Mouse (Mus musculus) induced T-regulatory cell, adult 2 months (primary cell): ENCODE measurements around the gene Neu4.
"Not testable (repeated sequence)": the region's sequence is repeated elsewhere in the genome, so short reads cannot be mapped to it uniquely, and the experiment has no call there.

Experiments
- DNase-seq: peaks from one replicate; pipeline ENCODE4 v3.0.0-alpha.2; 2012; ENCODE audit warnings: low read depth

Neu4 gene

GRCm38 (mm10) chr1:94053530-94054216 is 33.4 kb downstream of the Neu4 start:
- DNase-seq, result peak; percentile 59

- no peak for DNase-seq
Measured at GRCm38 (mm10) chr1:94054481-94054880, 34.2 kb downstream of the Neu4 start.

GRCm38 (mm10) chr1:94055966-94056365 is 35.7 kb downstream of the Neu4 start:
- DNase-seq, result no peak

GRCm38 (mm10) chr1:94057401-94057800 is 37.1 kb downstream of the Neu4 start:
- DNase-seq, result no peak

- DNase-seq, result not testable (repeated sequence)
Measured at GRCm38 (mm10) chr1:94058281-94058680, 38.0 kb downstream of the Neu4 start.

- DNase-seq, result peak; percentile 29
Measured at GRCm38 (mm10) chr1:94074756-94075155, 54.5 kb downstream of the Neu4 start.

GRCm38 (mm10) chr1:94076702-94077101 is 56.5 kb downstream of the Neu4 start:
- no peak for DNase-seq
